Mouse (Mus musculus): ENCODE results near the gene Fgfr2. TPM values are rescaled to one million over a fixed set of nuclear protein-coding genes. Genes with fewer than 3 reads are reported as not detected.

Fgfr2 gene
- polyA plus RNA-seq, 1 experiment from 2014 or later, result 93.4 TPM

GRCm38 (mm10) chr7:132939118-132939517 lies 184.0 kb downstream of the Fgfr2 start:
- no peaks in the 10 kb centered on the region for H3K36me3 ChIP-seq (ENCODE audit: control insufficient read depth, insufficient read depth, low read length)
- no peak overlapping the region for H3K9ac ChIP-seq (ENCODE audit: low read length)
- WGBS, result 66% methylated on average over 2 of the region's 2 CpGs
- H3K4me1 ChIP-seq (ENCODE audit: control insufficient read depth, insufficient read depth, low read length), result peaks cover 3% of the 10 kb centered on the region; the same call in 1 of the 2 replicates
- no peak overlapping the region for H3K4me2 ChIP-seq (ENCODE audit: low read depth, low read length)
- H3K4me3 ChIP-seq (replicated peaks; ENCODE audit: low read length), result no peak overlapping the region
- ATAC-seq (ENCODE audit: insufficient read depth, low FRiP score), result no peak
- no peak overlapping the region for H3K27ac ChIP-seq (ENCODE audit: low read length)
- no peaks in the 10 kb centered on the region for H3K9me3 ChIP-seq (replicated peaks; ENCODE audit: control insufficient read depth, low read length)
- H3K27me3 ChIP-seq (ENCODE audit: control insufficient read depth, insufficient read depth, low read length), result no peaks in the 10 kb centered on the region

GRCm38 (mm10) chr7:132934743-132935142 lies 188.4 kb downstream of the Fgfr2 start:
- no peaks in the 10 kb centered on the region for H3K27me3 ChIP-seq (ENCODE audit: control insufficient read depth, insufficient read depth, low read length)
- H3K36me3 ChIP-seq (ENCODE audit: control insufficient read depth, insufficient read depth, low read length), result no peaks in the 10 kb centered on the region
- H3K4me1 ChIP-seq (ENCODE audit: control insufficient read depth, insufficient read depth, low read length), result peaks cover 9% of the 10 kb centered on the region
- no peak overlapping the region for H3K9ac ChIP-seq (ENCODE audit: low read length)
- H3K27ac ChIP-seq (ENCODE audit: low read length), result no peak overlapping the region
- no peak overlapping the region for H3K4me3 ChIP-seq (replicated peaks; ENCODE audit: low read length)
- no peak for ATAC-seq (ENCODE audit: insufficient read depth, low FRiP score)
- no peaks in the 10 kb centered on the region for H3K9me3 ChIP-seq (replicated peaks; ENCODE audit: control insufficient read depth, low read length)
- H3K4me2 ChIP-seq (ENCODE audit: low read depth, low read length), result no peak overlapping the region

- Histone ChIP-seq H3K27ac (ENCODE audit: low read length) (no peak overlapping the region), H3K9me3 (replicated peaks; ENCODE audit: control insufficient read depth, low read length) (no peaks in the 10 kb centered on the region), H3K27me3 (ENCODE audit: control insufficient read depth, insufficient read depth, low read length) (no peaks in the 10 kb centered on the region), H3K36me3 (ENCODE audit: control insufficient read depth, insufficient read depth, low read length) (no peaks in the 10 kb centered on the region), H3K4me3 (replicated peaks; ENCODE audit: low read length) (no peak overlapping the region), H3K4me1 (ENCODE audit: control insufficient read depth, insufficient read depth, low read length) (peaks cover 9% of the 10 kb centered on the region), H3K4me2 (ENCODE audit: low read depth, low read length) (no peak overlapping the region), H3K9ac (ENCODE audit: low read length) (no peak overlapping the region)
- WGBS, result 77% methylated on average over 1 of the region's 1 CpGs
- no peak for ATAC-seq (ENCODE audit: insufficient read depth, low FRiP score)
These were observed 189.8 kb downstream of the Fgfr2 start for GRCm38 (mm10) chr7:132933331-132933730.

- Histone ChIP-seq H3K27ac (ENCODE audit: low read length) (peak overlapping the region; percentile 99), H3K9ac (ENCODE audit: low read length) (peak overlapping the region; percentile 96), H3K4me3 (replicated peaks; ENCODE audit: low read length) (peak overlapping the region; percentile 93), H3K4me1 (ENCODE audit: control insufficient read depth, insufficient read depth, low read length) (peaks cover 9% of the 10 kb centered on the region), H3K27me3 (ENCODE audit: control insufficient read depth, insufficient read depth, low read length) (no peaks in the 10 kb centered on the region), H3K9me3 (replicated peaks; ENCODE audit: control insufficient read depth, low read length) (no peaks in the 10 kb centered on the region), H3K4me2 (ENCODE audit: low read depth, low read length) (peak overlapping the region; percentile 73), H3K36me3 (ENCODE audit: control insufficient read depth, insufficient read depth, low read length) (no peaks in the 10 kb centered on the region)
- under 1% methylated on average over 43 of the region's 55 CpGs for WGBS
- no peak for ATAC-seq (ENCODE audit: insufficient read depth, low FRiP score)
These were observed 191.4 kb downstream of the Fgfr2 start for GRCm38 (mm10) chr7:132931560-132932351.

GRCm38 (mm10) chr7:132930850-132931559 lies 192.1 kb downstream of the Fgfr2 start, which contains the start of gene Zranb1:
Zranb1 (plus strand) TSS chr7:132931142.
- H3K4me3 ChIP-seq (replicated peaks; ENCODE audit: low read length), result peak within 1 kb of the TSS; percentile 93
- ATAC-seq (ENCODE audit: insufficient read depth, low FRiP score), result peak; percentile 100
- under 1% methylated on average over 83 of the region's 93 CpGs for WGBS
- no peaks in the 10 kb centered on the region for H3K9me3 ChIP-seq (replicated peaks; ENCODE audit: control insufficient read depth, low read length)
- peak within 1 kb of the TSS; percentile 73 for H3K4me2 ChIP-seq (ENCODE audit: low read depth, low read length)
- peak within 1 kb of the TSS; percentile 96 for H3K9ac ChIP-seq (ENCODE audit: low read length)
- H3K36me3 ChIP-seq (ENCODE audit: control insufficient read depth, insufficient read depth, low read length), result no peaks in the 10 kb centered on the region
- H3K27me3 ChIP-seq (ENCODE audit: control insufficient read depth, insufficient read depth, low read length), result no peaks in the 10 kb centered on the region
- H3K27ac ChIP-seq (ENCODE audit: low read length), result peak within 1 kb of the TSS; percentile 99
- peaks cover 9% of the 10 kb centered on the region for H3K4me1 ChIP-seq (ENCODE audit: control insufficient read depth, insufficient read depth, low read length)

GRCm38 (mm10) chr7:132930055-132930454 lies 193.1 kb downstream of the Fgfr2 start:
- peak overlapping the region; percentile 93 for H3K4me3 ChIP-seq (replicated peaks; ENCODE audit: low read length)
- H3K27ac ChIP-seq (ENCODE audit: low read length), result no peak overlapping the region
- no peaks in the 10 kb centered on the region for H3K9me3 ChIP-seq (replicated peaks; ENCODE audit: control insufficient read depth, low read length)
- no peaks in the 10 kb centered on the region for H3K36me3 ChIP-seq (ENCODE audit: control insufficient read depth, insufficient read depth, low read length)
- 83% methylated on average over 5 of the region's 5 CpGs for WGBS
- peak overlapping the region; percentile 88 for H3K9ac ChIP-seq (ENCODE audit: low read length)
- H3K4me2 ChIP-seq (ENCODE audit: low read depth, low read length), result peak overlapping the region; percentile 60
- no peak for ATAC-seq (ENCODE audit: insufficient read depth, low FRiP score)
- H3K27me3 ChIP-seq (ENCODE audit: control insufficient read depth, insufficient read depth, low read length), result no peaks in the 10 kb centered on the region
- H3K4me1 ChIP-seq (ENCODE audit: control insufficient read depth, insufficient read depth, low read length), result peaks cover 9% of the 10 kb centered on the region

GRCm38 (mm10) chr7:132927201-132927600 lies 195.9 kb downstream of the Fgfr2 start:
- 48% methylated on average over 3 of the region's 3 CpGs for WGBS

GRCm38 (mm10) chr7:132925227-132925626 lies 197.9 kb downstream of the Fgfr2 start:
- ATAC-seq (ENCODE audit: insufficient read depth, low FRiP score), result no peak
- no peaks in the 10 kb centered on the region for H3K27me3 ChIP-seq (ENCODE audit: control insufficient read depth, insufficient read depth, low read length)
- H3K9ac ChIP-seq (ENCODE audit: low read length), result no peak overlapping the region
- no peak overlapping the region for H3K4me3 ChIP-seq (replicated peaks; ENCODE audit: low read length)
- WGBS, result 75% methylated on average over 2 of the region's 2 CpGs
- H3K4me1 ChIP-seq (ENCODE audit: control insufficient read depth, insufficient read depth, low read length), result 0 out of 2 replicates have a peak, but pooled peaks cover under 1% of the 10 kb centered on the region
- H3K27ac ChIP-seq (ENCODE audit: low read length), result no peak overlapping the region
- no peaks in the 10 kb centered on the region for H3K9me3 ChIP-seq (replicated peaks; ENCODE audit: control insufficient read depth, low read length)
- H3K4me2 ChIP-seq (ENCODE audit: low read depth, low read length), result no peak overlapping the region
- H3K36me3 ChIP-seq (ENCODE audit: control insufficient read depth, insufficient read depth, low read length), result no peaks in the 10 kb centered on the region

More at GRCm38 (mm10) chr7:132927201-132927600, 195.9 kb downstream of the Fgfr2 start:
- Histone ChIP-seq H3K4me1 (ENCODE audit: control insufficient read depth, insufficient read depth, low read length) (0 out of 2 replicates have a peak, but pooled peaks cover 3% of the 10 kb centered on the region), H3K4me2 (ENCODE audit: low read depth, low read length) (no peak overlapping the region), H3K9me3 (replicated peaks; ENCODE audit: control insufficient read depth, low read length) (no peaks in the 10 kb centered on the region), H3K27ac (ENCODE audit: low read length) (no peak overlapping the region), H3K9ac (ENCODE audit: low read length) (no peak overlapping the region), H3K4me3 (replicated peaks; ENCODE audit: low read length) (no peak overlapping the region), H3K36me3 (ENCODE audit: control insufficient read depth, insufficient read depth, low read length) (no peaks in the 10 kb centered on the region), H3K27me3 (ENCODE audit: control insufficient read depth, insufficient read depth, low read length) (no peaks in the 10 kb centered on the region)
- no peak for ATAC-seq (ENCODE audit: insufficient read depth, low FRiP score)

- 50% methylated on average over 3 of the region's 3 CpGs for WGBS
- Histone ChIP-seq H3K36me3 (ENCODE audit: control insufficient read depth, insufficient read depth, low read length) (no peaks in the 10 kb centered on the region), H3K9ac (ENCODE audit: low read length) (no peak overlapping the region), H3K4me1 (ENCODE audit: control insufficient read depth, insufficient read depth, low read length) (no peaks in the 10 kb centered on the region), H3K27me3 (ENCODE audit: control insufficient read depth, insufficient read depth, low read length) (no peaks in the 10 kb centered on the region), H3K9me3 (replicated peaks; ENCODE audit: control insufficient read depth, low read length) (no peaks in the 10 kb centered on the region), H3K4me3 (replicated peaks; ENCODE audit: low read length) (no peak overlapping the region), H3K27ac (ENCODE audit: low read length) (no peak overlapping the region), H3K4me2 (ENCODE audit: low read depth, low read length) (no peak overlapping the region)
- ATAC-seq (ENCODE audit: insufficient read depth, low FRiP score), result no peak
These were observed 201.2 kb downstream of the Fgfr2 start for GRCm38 (mm10) chr7:132921971-132922370.

All from stomach, embryonic 16.5 days (tissue).